Mouse (Mus musculus) MEL (cell line): Measurements from ENCODE around the gene Tceal8. TPM values are rescaled to one million over a fixed set of nuclear protein-coding genes. Genes with fewer than 3 reads are reported as not detected.

Experiments
- DNase-seq: peaks from one replicate; pipeline ENCODE4 v3.0.0; 2011; ENCODE audit warnings: low read depth, low spot score
- H3K27ac ChIP-seq: 2 replicates; pipeline ENCODE4 v1.5.1; 2012; ENCODE audit warnings: low read depth, mild to moderate bottlenecking, control low read depth, low read length, moderate library complexity; ENCODE audit not compliant: control insufficient read depth
- H3K27me3 ChIP-seq, 2 experiments: fragments of 150-350 bp in 1 of 2; sonication (generic) in 1 of 2; 2 replicates each; pipeline ENCODE4 v1.6.1; 2012; ENCODE audit warnings: low read length in 2 of 2, mild to moderate bottlenecking in 2 of 2, improper control_type of control experiment in 1 of 2, moderate library complexity in 1 of 2; ENCODE audit not compliant: insufficient read depth in 2 of 2, control insufficient read depth in 1 of 2
- H3K36me3 ChIP-seq, 2 experiments: 2 replicates each; pipeline ENCODE4 v1.6.1; 2012 to 2014; ENCODE audit warnings: low read length in 2 of 2, improper control_type of control experiment in 1 of 2, inconsistent platforms in 1 of 2, mild to moderate bottlenecking in 1 of 2; ENCODE audit not compliant: insufficient read depth in 2 of 2, control insufficient read depth in 1 of 2
- H3K4me1 ChIP-seq, 2 experiments: fragments of 150-350 bp in 1 of 2; sonication (generic) in 1 of 2; 2 replicates each; pipeline ENCODE4 v1.6.1; 2012; ENCODE audit warnings: low read length in 2 of 2, improper control_type of control experiment in 1 of 2, mild to moderate bottlenecking in 1 of 2; ENCODE audit not compliant: insufficient read depth in 2 of 2, control insufficient read depth in 1 of 2
- H3K4me3 ChIP-seq, 2 experiments: fragments of 150-350 bp in 1 of 2; sonication (generic) in 1 of 2; 2 replicates each; pipeline ENCODE4 v1.5.1; 2012; ENCODE audit warnings: low read depth in 2 of 2, low read length in 2 of 2, mild to moderate bottlenecking in 2 of 2, moderate library complexity in 2 of 2, control low read depth in 1 of 2, improper control_type of control experiment in 1 of 2; ENCODE audit not compliant: control insufficient read depth in 1 of 2, insufficient read depth in 1 of 2
- H3K79me2 ChIP-seq: 2 replicates; pipeline ENCODE4 v1.6.1; 2012; ENCODE audit warnings: mild to moderate bottlenecking, low read length, moderate library complexity; ENCODE audit not compliant: control insufficient read depth, poor library complexity, insufficient read depth
- H3K9ac ChIP-seq: 2 replicates; pipeline ENCODE4 v1.6.1; 2012; ENCODE audit warnings: low read depth, mild to moderate bottlenecking, control low read depth, low read length, moderate library complexity; ENCODE audit not compliant: control insufficient read depth, poor library complexity, severe bottlenecking
- H3K9me3 ChIP-seq: fragments of 150-350 bp; sonication (generic); replicated peaks from 2 replicates; pipeline ENCODE4 v1.6.1; 2012; ENCODE audit warnings: mild to moderate bottlenecking, low read length, improper control_type of control experiment, moderate library complexity; ENCODE audit not compliant: insufficient read depth
- BHLHE40 ChIP-seq: IDR thresholded peaks from 2 replicates; pipeline ENCODE4 v1.6.1; 2012; ENCODE audit warnings: low read depth, mild to moderate bottlenecking, inconsistent platforms, low read length, improper control_type of control experiment, borderline replicate concordance
- CHD1 ChIP-seq: IDR thresholded peaks from 2 replicates; pipeline ENCODE4 v1.6.1; 2012; ENCODE audit warnings: low read depth, mild to moderate bottlenecking, inconsistent platforms, low read length, improper control_type of control experiment
- E2F4 ChIP-seq: IDR thresholded peaks from 2 replicates; pipeline ENCODE4 v1.6.1; 2011; ENCODE audit warnings: low read depth, low read length, improper control_type of control experiment, borderline replicate concordance
- ELF1 ChIP-seq: IDR thresholded peaks from 2 replicates; pipeline ENCODE4 v1.6.1; 2014; ENCODE audit warnings: low read depth, mild to moderate bottlenecking, inconsistent platforms, low read length, improper control_type of control experiment, moderate library complexity
- GABPA ChIP-seq: IDR thresholded peaks from 2 replicates; pipeline ENCODE4 v1.6.1; 2012; ENCODE audit warnings: low read depth, mild to moderate bottlenecking, inconsistent platforms, low read length, improper control_type of control experiment, moderate library complexity
- HCFC1 ChIP-seq: IDR thresholded peaks from 2 replicates; pipeline ENCODE4 v1.6.1; 2012; ENCODE audit warnings: low read depth, mild to moderate bottlenecking, inconsistent platforms, low read length, improper control_type of control experiment, moderate library complexity
- JUND ChIP-seq: IDR thresholded peaks from 2 replicates; pipeline ENCODE4 v1.6.1; 2011; ENCODE audit warnings: low read depth, mild to moderate bottlenecking, improper control_type of control experiment, low read length
- MAX ChIP-seq: IDR thresholded peaks from 2 replicates; pipeline ENCODE4 v1.6.1; 2011; ENCODE audit warnings: low read length, improper control_type of control experiment
- MAZ ChIP-seq: IDR thresholded peaks from 2 replicates; pipeline ENCODE4 v1.6.1; 2012; ENCODE audit warnings: low read depth, mild to moderate bottlenecking, inconsistent platforms, low read length, improper control_type of control experiment
- MEF2A ChIP-seq: IDR thresholded peaks from 2 replicates; pipeline ENCODE4 v1.6.1; 2014; ENCODE audit warnings: low read depth, mild to moderate bottlenecking, inconsistent platforms, low read length, improper control_type of control experiment; ENCODE audit not compliant: poor library complexity, insufficient replicate concordance, severe bottlenecking; ENCODE audit errors: extremely low read depth
- MXI1 ChIP-seq: IDR thresholded peaks from 2 replicates; pipeline ENCODE4 v1.6.1; 2011; ENCODE audit warnings: mild to moderate bottlenecking, low read depth, low read length, improper control_type of control experiment
- NELFE ChIP-seq: IDR thresholded peaks from 2 replicates; pipeline ENCODE4 v1.6.1; 2011; ENCODE audit warnings: low read depth, low read length, improper control_type of control experiment
- NRF1 ChIP-seq: IDR thresholded peaks from 2 replicates; pipeline ENCODE4 v1.6.1; 2014; ENCODE audit warnings: low read depth, mild to moderate bottlenecking, inconsistent platforms, low read length, improper control_type of control experiment, moderate library complexity; ENCODE audit not compliant: poor library complexity, insufficient read depth, severe bottlenecking
- POLR2AphosphoS2 ChIP-seq: IDR thresholded peaks from 2 replicates; pipeline ENCODE4 v1.6.1; 2011; ENCODE audit warnings: low read length, improper control_type of control experiment
- POLR2AphosphoS5 ChIP-seq: IDR thresholded peaks from 2 replicates; pipeline ENCODE4 v1.6.1; 2012; ENCODE audit warnings: low read depth, borderline replicate concordance, mild to moderate bottlenecking, inconsistent platforms, low read length, moderate library complexity, mixed read lengths
- RCOR1 ChIP-seq: IDR thresholded peaks from 2 replicates; pipeline ENCODE4 v1.6.1; 2012; ENCODE audit warnings: low read depth, mild to moderate bottlenecking, inconsistent platforms, low read length, improper control_type of control experiment
- SIN3A ChIP-seq: IDR thresholded peaks from 2 replicates; pipeline ENCODE4 v1.6.1; 2012; ENCODE audit warnings: low read length, improper control_type of control experiment, inconsistent platforms
- USF1 ChIP-seq: IDR thresholded peaks from 2 replicates; pipeline ENCODE4 v1.6.1; 2014; ENCODE audit warnings: low read depth, mild to moderate bottlenecking, inconsistent platforms, low read length, improper control_type of control experiment, moderate library complexity
- USF2 ChIP-seq, 2 experiments: IDR thresholded peaks; 2 replicates each; pipeline ENCODE4 v1.6.1; 2011 to 2012; ENCODE audit warnings: improper control_type of control experiment in 2 of 2, low read length in 2 of 2, borderline replicate concordance in 1 of 2, inconsistent platforms in 1 of 2, low read depth in 1 of 2, mild to moderate bottlenecking in 1 of 2; ENCODE audit not compliant: insufficient read depth in 1 of 2
- ZKSCAN1 ChIP-seq: IDR thresholded peaks from 2 replicates; pipeline ENCODE4 v1.6.1; 2012; ENCODE audit warnings: low read depth, mild to moderate bottlenecking, inconsistent platforms, low read length, improper control_type of control experiment, moderate library complexity
- ZNF384 ChIP-seq: IDR thresholded peaks from 2 replicates; pipeline ENCODE4 v1.6.1; 2012; ENCODE audit warnings: low read depth, mild to moderate bottlenecking, inconsistent platforms, low read length, improper control_type of control experiment
- polyA plus RNA-seq, 2 experiments: library from polyadenylated mRNA; stranded (reverse) in 1 of 2; unstranded in 1 of 2; fragments of >175 nt in 1 of 2; fragments of >200 nt in 1 of 2; gene quantifications; 2 replicates each; pipeline versions ENCODE4 v1.2.1 to v1.2.4; 2012; ENCODE audit warnings: low replicate concordance in 2 of 2, low read depth in 1 of 2; ENCODE audit not compliant: insufficient read length in 2 of 2, insufficient read depth in 1 of 2, missing spikeins in 1 of 2
- total RNA-seq: library from RNA; depleted of rRNA; stranded (reverse); fragments of 300-350 nt; gene quantifications from 2 replicates; pipeline ENCODE4 v1.2.3, GENCODE M21; 2012

Tceal8 gene
- total and polyA plus RNA-seq, 3 experiments = 26.9 to 759 (median 41.1) TPM

DNA sequence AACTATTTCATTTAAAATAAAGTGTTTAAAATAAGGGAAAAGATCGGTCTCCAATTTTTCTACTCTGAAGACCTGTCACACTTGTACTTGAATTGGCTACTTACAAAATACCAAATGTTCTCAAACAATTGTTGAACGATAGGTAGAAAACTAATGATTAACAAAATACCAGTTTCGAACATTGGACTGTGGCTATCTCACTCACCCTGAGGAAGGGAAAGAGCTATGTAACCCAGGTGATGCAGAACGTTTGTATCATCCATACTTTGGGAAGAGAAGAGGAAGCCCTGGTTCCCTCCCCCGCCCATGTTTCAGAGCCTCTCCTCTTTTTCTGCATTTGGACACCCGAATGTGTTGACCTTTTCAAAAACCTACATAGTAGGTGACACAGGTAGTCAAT is 32.3 kb upstream of the Tceal8 start:
- Histone ChIP-seq H3K9ac (no peak overlapping the region), H3K36me3 (no peaks in the 10 kb centered on the region), H3K4me1 (no peaks in the 10 kb centered on the region), H3K4me3 (no peak overlapping the region), H3K79me2 (no peaks in the 10 kb centered on the region), H3K9me3 (no peaks in the 10 kb centered on the region), H3K27me3 (peaks cover 3 to 4% of the 10 kb centered on the region in 2 experiments), H3K27ac (no peak overlapping the region)
- no peak for TF ChIP-seq BHLHE40
- no peak for DNase-seq

DNA sequence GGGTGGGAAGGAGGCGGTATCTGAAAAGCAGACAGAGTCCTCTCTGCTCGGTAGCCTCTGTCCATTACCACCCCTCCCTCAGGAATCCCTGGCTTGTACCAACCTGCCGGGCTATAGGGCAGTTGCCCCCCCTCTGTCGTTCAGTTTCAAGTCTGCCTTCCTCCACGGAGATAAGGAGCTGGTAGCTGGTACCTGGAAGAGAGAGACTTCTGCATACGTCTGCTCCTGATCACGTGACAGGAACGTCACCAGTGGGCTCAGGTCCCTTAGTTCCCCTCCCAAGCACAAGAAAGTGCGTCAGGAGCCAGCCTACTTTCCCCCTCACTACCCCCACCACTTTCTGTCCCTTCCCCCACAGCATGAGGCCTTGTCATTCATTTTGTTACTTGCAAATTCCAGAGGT is 31.5 kb upstream of the Tceal8 start, which contains the start of gene Tceal5:
TSS of gene Tceal5 (minus strand) at position 213 of the 403 bp plus-strand sequence.
- TF ChIP-seq USF1 (peak; percentile 58), POLR2AphosphoS2 (no peak), USF2 (IDR thresholded peaks at IDR 0.05; ENCODE audit: borderline replicate concordance in 1 of 2, insufficient read depth in 1 of 2, low read depth in 1 of 2, low read length in 2 of 2) (no peak), ZKSCAN1 (no peak)

DNA sequence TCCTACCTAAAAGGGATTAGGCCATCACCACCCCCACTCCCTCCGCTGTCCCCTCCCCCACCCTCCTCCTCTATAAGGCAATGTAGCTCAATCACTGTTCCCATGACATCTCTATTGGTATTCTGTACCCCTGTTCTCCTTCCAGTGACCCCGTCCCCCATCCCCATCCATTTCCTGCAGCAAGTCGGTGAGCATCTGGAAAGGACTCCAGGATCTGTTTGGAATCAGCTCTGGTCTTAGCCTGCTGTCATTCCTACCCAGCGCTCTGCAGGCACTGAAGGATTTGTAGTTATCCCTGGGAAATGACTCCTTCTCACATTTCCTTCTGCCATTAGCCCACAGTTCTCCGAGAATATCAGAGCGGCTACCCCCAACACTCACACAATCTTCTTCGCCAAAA is 31.1 kb upstream of the Tceal8 start:
- no peaks in the 10 kb centered on the region for H3K36me3 ChIP-seq
- no peak overlapping the region for H3K4me3 ChIP-seq
- H3K9ac ChIP-seq = no peak overlapping the region
- H3K9me3 ChIP-seq = no peaks in the 10 kb centered on the region
- TF ChIP-seq GABPA = no peak
- no peak for TF ChIP-seq POLR2AphosphoS5
- TF ChIP-seq ZKSCAN1 = no peak
- TF ChIP-seq NRF1 = no peak
- no peak for TF ChIP-seq NELFE
- TF ChIP-seq JUND = no peak
- no peak for TF ChIP-seq SIN3A
- TF ChIP-seq CHD1 = no peak
- TF ChIP-seq RCOR1 = no peak
- no peak for TF ChIP-seq BHLHE40
- TF ChIP-seq MXI1 = no peak
- TF ChIP-seq ZNF384 = no peak
- TF ChIP-seq HCFC1 = no peak
- TF ChIP-seq MAZ = no peak
- TF ChIP-seq ELF1 = no peak
- TF ChIP-seq E2F4 = no peak
- no peak for TF ChIP-seq MAX
- no peak for TF ChIP-seq USF2 (IDR thresholded peaks at IDR 0.05; ENCODE audit: borderline replicate concordance in 1 of 2, insufficient read depth in 1 of 2, low read depth in 1 of 2, low read length in 2 of 2)
- TF ChIP-seq POLR2AphosphoS2 = no peak
- TF ChIP-seq MEF2A = no peak
- H3K27ac ChIP-seq = no peak overlapping the region
- H3K4me1 ChIP-seq = no peaks in the 10 kb centered on the region
- H3K27me3 ChIP-seq = peaks cover 2 to 3% of the 10 kb centered on the region in 2 experiments; a peak in 2 of 4 replicates
- no peaks in the 10 kb centered on the region for H3K79me2 ChIP-seq
- DNase-seq = no peak

More for the DNA sequence above, 31.5 kb upstream of the Tceal8 start, which contains the start of gene Tceal5:
- Histone ChIP-seq H3K9me3 (no peaks in the 10 kb centered on the region), H3K4me1 (no peaks in the 10 kb centered on the region), H3K9ac (no peak within 1 kb of the TSS), H3K27me3 (peaks cover 2 to 3% of the 10 kb centered on the region in 2 experiments; a peak in 2 of 4 replicates), H3K27ac (no peak within 1 kb of the TSS), H3K79me2 (no peaks in the 10 kb centered on the region), H3K36me3 (no peaks in the 10 kb centered on the region), H3K4me3 (no peak within 1 kb of the TSS)
- DNase-seq = no peak
